Mouse (Mus musculus) MEL (cell line): ENCODE data around the gene Eif2ak1.
A peak's percentile ranks its signal among the peaks of the same experiment; 100 is the strongest.

Experiments
- CTCF ChIP-seq, 3 experiments: IDR thresholded peaks in 2 of 3; conservative IDR thresholded peaks in 1 of 3; 2 replicates each; pipeline ENCODE4 v1.5.1; 2011 to 2012; ENCODE audit warnings: low read length in 3 of 3, low read depth in 2 of 3, mild to moderate bottlenecking in 2 of 3, improper control_type of control experiment in 1 of 3, inconsistent platforms in 1 of 3, mixed read lengths in 1 of 3, moderate library complexity in 1 of 3; ENCODE audit not compliant: control insufficient read depth in 1 of 3, insufficient read depth in 1 of 3, poor library complexity in 1 of 3, severe bottlenecking in 1 of 3
- MAX ChIP-seq: IDR thresholded peaks from 2 replicates; pipeline ENCODE4 v1.6.1; 2011; ENCODE audit warnings: low read length, improper control_type of control experiment
- MAZ ChIP-seq: IDR thresholded peaks from 2 replicates; pipeline ENCODE4 v1.6.1; 2012; ENCODE audit warnings: low read depth, mild to moderate bottlenecking, inconsistent platforms, low read length, improper control_type of control experiment
- POLR2A ChIP-seq, 2 experiments: IDR thresholded peaks; 2 replicates each; pipeline ENCODE4 v1.6.1; 2011 to 2012; ENCODE audit warnings: low read length in 2 of 2, mild to moderate bottlenecking in 2 of 2, control low read depth in 1 of 2, improper control_type of control experiment in 1 of 2, low read depth in 1 of 2, moderate library complexity in 1 of 2; ENCODE audit not compliant: control insufficient read depth in 1 of 2, insufficient read depth in 1 of 2, poor library complexity in 1 of 2
- POLR2AphosphoS2 ChIP-seq: IDR thresholded peaks from 2 replicates; pipeline ENCODE4 v1.6.1; 2011; ENCODE audit warnings: low read length, improper control_type of control experiment
- RAD21 ChIP-seq: IDR thresholded peaks from 2 replicates; pipeline ENCODE4 v1.6.1; 2011; ENCODE audit warnings: mild to moderate bottlenecking, low read depth, low read length, improper control_type of control experiment
- UBTF ChIP-seq: IDR thresholded peaks from 2 replicates; pipeline ENCODE4 v1.6.1; 2012; ENCODE audit warnings: low read depth, mild to moderate bottlenecking, inconsistent platforms, low read length, improper control_type of control experiment, moderate library complexity, borderline replicate concordance; ENCODE audit not compliant: insufficient read depth
- USF1 ChIP-seq: IDR thresholded peaks from 2 replicates; pipeline ENCODE4 v1.6.1; 2014; ENCODE audit warnings: low read depth, mild to moderate bottlenecking, inconsistent platforms, low read length, improper control_type of control experiment, moderate library complexity
- ZNF384 ChIP-seq: IDR thresholded peaks from 2 replicates; pipeline ENCODE4 v1.6.1; 2012; ENCODE audit warnings: low read depth, mild to moderate bottlenecking, inconsistent platforms, low read length, improper control_type of control experiment

GRCm38 (mm10) chr5:143897635-143898330 lies 80.2 kb downstream of the Eif2ak1 start, which contains the start of gene Ankrd61:
- TF ChIP-seq CTCF (IDR thresholded peaks at IDR 0.05 in 2 of 3, conservative IDR thresholded peaks at IDR 0.05 in 1 of 3; ENCODE audit: control insufficient read depth in 1 of 3, insufficient read depth in 1 of 3, low read depth in 2 of 3, low read length in 3 of 3, poor library complexity in 1 of 3, severe bottlenecking in 1 of 3), result 0 out of 6 replicates have a peak, but pooled peaks of 1 of the 3 experiments have one; percentile 13
- TF ChIP-seq UBTF, result no peak
- TF ChIP-seq POLR2A (IDR thresholded peaks at IDR 0.05; ENCODE audit: control insufficient read depth in 1 of 2, insufficient read depth in 1 of 2, low read depth in 1 of 2, low read length in 2 of 2, poor library complexity in 1 of 2), result no peak
- no peak for TF ChIP-seq POLR2AphosphoS2
- no peak for TF ChIP-seq MAX
- TF ChIP-seq ZNF384, result no peak
- TF ChIP-seq MAZ, result no peak
- no peak for TF ChIP-seq USF1
- no peak for TF ChIP-seq RAD21
